Mouse (Mus musculus) left cerebral cortex, adult 18-20 months (tissue): ENCODE data around the gene Raet1d. TPM values are rescaled to one million over a fixed set of nuclear protein-coding genes. Genes with fewer than 3 reads are reported as not detected.
"Not testable (repeated sequence)": the region's sequence is repeated elsewhere in the genome, so short reads cannot be mapped to it uniquely, and the experiment has no call there.

Experiments
- DNase-seq, 2 experiments: peaks; one replicate each; pipeline ENCODE4 v3.0.0; 2021 to 2022; ENCODE audit warnings: low spot score in 2 of 2, mixed read lengths in 1 of 2
- long read RNA-seq, 2 experiments: library from polyadenylated mRNA; stranded (forward); transcript quantifications; one replicate each; pipeline ENCODE4 v2.0.0; 2021
- total RNA-seq, 2 experiments: library from RNA; stranded (reverse); gene quantifications; 2 replicates each; pipeline ENCODE4 v1.2.3; 2021

Gene Raet1d
- total RNA-seq: not detected
- long read RNA-seq, experiment 1: 0 reads
- long read RNA-seq, experiment 2: 0 reads

DNA sequence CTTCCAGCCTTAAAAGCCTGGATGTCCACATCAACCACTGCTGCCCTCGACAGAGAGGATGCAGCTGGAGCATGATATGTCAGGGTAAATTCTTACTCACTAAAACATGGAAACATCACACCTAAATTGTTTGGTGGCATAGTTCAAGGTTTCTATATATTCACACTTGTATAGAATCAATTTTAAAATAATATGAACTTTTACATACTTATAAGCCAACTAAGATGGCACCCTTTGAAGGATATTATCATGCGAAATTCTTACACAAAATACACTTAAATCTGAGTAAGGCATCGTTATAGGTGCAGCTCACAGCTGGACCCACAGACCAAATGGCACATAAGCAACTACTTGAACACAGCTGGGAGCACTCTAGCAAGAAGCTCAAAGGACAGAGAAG is at the start of gene Raet1d:
Gene Raet1d, plus strand, starts transcription at position 301 of the 400 bp plus-strand sequence.
- DNase-seq: not testable (repeated sequence)

DNA sequence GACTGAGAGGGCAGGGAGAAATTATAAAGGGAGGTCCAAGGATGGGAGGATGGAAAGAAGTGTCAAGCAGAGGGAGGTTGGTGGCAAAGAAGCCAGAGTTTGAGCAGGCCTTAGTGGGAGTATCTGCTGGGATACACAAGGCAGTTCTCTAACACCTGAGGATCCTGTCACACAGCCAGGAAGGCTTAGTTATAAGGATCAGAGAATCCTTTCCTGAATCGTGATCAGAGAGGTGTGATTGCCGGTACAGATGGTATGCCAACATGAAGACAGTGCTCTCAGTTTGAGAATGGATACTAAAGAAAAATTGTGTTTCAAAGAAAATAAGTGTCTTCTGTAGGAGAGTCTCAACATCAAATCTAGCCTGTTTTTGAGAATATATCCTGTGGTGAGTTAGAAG is 37.5 kb upstream of the Raet1d start:
- no peak for DNase-seq

DNA sequence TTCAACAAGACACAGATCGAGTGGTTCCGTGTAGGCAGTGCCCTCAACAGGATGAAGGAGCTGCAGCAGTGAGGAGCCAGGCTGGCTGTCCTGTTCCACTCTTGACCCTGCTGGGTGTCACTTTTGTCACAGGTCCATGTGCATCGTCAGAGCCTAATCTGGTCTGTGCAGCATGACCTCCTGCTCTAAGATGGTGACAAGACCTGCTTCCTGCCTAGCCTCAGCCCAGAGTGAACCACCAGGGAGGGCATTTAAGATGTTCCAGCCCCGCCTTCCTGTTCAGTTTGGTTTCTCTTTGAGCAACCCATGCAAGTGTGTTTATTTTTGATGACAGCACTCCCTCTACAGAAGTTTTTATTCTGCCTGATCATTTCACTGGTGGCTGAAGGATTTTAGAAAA is 14.6 kb upstream of the Raet1d start:
- DNase-seq: not testable (repeated sequence)

DNA sequence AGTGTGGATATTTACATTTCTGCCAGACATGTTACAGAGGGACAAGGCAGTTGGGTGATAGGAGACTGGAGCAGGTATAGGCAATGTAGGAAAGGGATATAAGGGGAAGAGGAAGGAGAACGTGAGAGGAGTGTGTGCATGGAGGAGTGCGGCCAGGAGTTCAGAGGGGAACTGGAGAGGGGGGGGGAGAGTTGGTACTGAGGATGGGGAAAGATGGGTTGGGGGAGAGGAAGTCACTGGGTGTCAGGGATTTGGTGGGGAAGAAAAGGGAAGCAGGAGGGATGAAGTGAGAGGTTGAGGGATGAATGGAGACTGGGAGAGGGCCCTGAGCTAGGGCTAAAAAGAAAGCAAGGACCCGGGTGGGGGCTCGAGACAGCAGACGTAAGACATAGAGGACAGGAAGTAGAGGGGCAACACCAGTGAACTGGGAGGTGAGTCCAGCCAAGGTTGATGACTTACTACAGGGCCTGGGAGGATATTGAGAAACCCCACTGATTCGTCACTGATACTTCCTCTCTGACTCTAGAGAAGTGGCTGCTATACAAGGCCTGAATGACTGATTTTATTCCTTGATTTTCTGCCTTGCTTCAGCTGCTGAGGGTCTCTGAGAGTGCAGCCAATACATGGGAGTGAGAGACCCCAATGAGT is 6.7 kb upstream of the Raet1d start:
- DNase-seq: not testable (repeated sequence)

DNA sequence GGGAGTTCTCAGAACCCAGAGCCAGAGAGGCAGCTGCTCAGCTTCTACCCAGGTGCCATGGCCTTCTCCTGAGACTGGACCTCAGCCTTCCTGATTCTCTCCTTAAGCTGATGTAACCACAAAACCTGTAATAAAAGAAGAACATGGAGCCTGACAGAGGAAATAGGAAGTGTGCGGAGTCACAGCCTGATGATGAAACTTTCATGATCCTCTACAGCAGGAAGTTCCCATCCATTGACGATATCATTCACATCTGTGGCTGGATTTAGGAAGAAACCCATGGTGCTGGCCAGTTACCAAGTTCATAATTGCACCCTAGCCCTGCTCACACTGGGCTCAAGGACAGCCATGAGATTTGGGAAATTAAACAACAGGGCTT is 6.2 kb upstream of the Raet1d start:
- DNase-seq: not testable (repeated sequence)

DNA sequence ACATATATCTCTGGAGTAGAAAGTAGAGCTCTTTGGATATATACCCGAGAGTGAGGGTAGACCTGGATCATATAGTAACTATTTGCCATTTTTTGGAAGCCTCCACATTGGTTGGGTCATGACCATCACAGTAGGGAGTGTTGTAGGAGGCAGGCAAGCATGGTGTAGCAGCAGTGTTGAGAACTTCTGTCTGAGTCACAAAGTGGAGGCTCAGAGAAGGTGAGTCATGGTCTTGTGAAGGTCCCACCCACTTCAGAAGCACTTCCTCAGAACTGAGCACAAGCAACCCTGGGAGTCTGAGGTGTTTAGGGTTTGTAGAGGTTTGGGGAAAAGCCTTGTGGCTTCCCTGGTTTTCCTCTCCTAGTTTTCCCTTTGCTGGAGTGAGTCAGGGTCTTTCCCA is 3.0 kb upstream of the Raet1d start:
- not testable (repeated sequence) for DNase-seq

DNA sequence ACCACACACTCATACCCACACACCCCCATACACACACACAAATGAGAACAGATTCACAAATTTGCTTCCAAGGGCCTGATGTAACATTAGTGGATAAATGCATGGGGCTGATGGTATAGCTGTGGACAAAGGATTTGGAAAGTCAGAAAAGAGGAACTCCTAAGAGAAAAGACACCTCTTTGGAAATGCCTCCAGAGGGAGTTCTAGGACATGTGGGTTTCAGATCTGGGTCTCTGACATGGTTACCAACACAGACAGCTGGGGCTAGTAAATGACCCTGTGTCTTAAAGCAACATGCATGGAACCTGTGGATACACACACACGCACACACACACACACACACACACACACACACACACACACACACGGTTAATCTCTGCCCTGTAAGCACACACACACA is 605 bp downstream of the Raet1d start:
- DNase-seq: not testable (repeated sequence)

DNA sequence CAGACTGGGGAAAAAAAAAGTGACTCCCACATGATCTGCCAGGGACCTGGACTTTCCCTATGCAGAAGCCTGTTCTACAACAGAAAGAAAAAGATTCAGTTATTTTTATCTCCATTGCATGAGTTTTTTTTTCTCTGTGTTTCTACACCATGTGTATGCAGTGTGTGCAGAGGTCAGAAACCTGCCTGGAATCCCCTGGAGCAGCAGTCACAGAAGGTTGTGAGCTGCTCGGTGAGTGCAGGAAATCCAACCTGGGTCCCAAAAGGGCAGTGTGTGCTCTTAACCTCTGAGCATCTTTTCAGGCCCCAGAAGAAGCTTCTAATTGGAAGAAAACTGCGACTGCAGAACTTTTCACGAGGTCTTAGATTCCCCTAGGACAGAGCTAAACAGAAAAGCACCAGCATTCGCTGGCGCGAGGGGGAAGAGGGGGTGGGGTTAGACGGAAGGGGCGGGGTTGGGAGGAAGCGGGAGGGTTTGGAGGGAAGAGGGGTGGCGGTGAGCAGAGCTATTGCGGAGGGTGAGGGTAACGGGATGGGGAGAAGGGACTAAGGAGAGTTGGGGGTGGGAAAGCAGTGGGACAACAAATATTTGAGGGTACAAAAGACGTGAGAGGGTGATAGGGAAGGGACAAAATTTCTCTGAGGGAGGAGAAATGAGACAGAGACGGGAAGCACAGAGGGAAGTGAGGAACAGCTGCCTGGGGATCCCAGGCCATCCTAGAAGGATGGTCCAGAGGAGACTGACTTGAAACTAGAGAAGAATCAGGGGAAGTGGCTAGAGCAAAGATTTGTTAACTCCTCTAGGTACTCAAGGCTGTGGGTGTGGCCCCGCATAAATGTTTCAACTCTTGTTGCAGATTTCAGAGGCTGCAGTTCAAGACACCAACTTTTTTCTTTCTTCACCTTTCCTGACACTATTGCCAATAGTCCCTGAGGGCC is 1.3 kb downstream of the Raet1d start:
- not testable (repeated sequence) for DNase-seq

DNA sequence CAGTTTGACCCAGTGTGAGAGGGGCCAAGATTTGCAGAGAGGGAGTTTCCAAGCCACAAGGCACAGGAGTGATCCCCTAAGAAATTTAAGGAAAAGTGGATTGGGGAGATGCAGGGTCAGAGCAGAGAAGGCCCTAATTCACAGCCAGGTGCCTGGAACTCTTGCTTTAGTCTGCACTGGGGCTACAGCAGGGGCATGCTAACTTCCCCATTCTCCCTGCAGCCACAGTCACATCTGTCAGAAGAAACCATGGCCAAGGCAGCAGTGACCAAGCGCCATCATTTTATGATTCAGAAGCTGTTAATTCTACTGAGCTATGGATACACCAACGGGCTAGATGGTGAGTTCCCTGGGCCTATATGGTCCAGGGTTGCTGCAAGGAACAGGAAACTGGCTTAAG is 2.1 kb downstream of the Raet1d start:
- not testable (repeated sequence) for DNase-seq

DNA sequence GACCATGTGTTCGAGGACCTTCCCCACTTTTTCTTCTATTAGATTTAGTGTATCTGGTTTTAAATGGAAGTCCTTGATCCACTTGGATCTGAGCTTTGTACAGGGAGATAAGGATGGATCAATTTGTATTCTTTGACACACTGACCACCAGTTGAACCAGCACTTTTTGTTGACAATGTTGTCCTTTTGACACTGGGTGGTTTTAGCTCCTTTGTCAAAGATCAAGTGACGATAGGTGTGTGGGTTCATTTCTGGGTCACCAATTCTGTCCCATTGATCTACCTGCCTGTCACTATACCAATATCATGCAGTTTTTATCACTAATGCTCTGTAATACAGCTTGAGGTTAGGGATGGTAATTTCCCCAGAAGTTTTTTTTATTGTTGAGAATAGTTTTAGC is 4.6 kb downstream of the Raet1d start:
- DNase-seq: not testable (repeated sequence)

DNA sequence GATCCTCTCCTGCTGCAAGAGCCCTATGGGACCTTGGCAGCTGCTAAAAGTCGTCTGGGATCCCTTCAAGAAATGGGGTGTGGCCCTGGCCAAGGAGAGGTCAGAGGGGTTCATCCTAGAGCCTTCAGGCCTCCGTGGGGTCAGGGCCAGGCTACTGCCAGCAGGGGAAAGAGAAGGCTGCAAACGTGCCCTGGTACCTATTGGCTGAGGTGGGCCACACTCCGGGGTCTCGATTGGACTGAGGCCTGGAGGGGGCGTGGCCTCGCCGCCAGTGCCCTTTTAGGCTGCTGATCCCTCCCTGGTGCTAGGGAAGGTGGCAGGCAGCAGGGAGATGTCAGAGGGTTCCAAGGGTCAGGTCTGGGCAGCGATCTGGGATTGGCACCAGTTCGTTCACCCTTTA is 20.9 kb downstream of the Raet1d start:
- not testable (repeated sequence) for DNase-seq

DNA sequence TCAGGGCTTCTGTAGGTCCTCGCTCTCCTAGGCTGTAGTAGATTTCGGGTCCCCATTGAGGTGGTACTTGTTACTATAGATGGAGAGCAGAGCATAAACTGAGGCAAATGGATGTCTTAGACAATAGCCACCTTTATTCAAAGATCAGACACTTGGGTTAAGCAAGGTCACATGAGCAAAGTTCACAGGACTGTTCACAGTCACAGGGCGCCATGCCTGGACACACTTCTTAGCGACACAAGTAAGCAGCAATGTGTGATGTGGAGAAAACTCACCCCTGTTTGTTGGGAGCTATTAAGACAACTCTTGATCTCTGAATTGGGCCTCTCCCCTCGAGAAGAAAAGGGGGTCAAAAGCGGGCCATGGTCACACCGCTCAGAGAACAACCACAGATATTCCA is 29.8 kb downstream of the Raet1d start:
- DNase-seq: not testable (repeated sequence)

DNA sequence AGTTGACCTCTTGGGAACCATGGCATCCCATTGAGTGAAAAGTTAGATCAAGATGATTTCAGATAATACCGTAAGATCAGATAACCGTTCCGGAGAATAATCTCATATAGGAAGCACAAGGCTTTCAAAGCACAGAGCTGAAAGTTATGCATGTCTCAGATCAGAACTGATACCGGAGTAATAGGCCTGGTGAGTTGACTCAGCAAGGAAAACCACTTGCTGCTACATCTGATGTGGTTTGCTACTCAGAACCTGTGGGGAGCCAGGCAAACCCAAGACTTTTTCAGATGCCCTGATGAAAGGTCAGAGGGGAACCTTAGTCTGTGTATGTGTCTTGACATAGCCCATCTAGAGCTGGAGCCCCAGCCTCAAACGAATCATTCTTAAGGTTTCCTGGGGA is 31.3 kb downstream of the Raet1d start:
- DNase-seq: not testable (repeated sequence)

DNA sequence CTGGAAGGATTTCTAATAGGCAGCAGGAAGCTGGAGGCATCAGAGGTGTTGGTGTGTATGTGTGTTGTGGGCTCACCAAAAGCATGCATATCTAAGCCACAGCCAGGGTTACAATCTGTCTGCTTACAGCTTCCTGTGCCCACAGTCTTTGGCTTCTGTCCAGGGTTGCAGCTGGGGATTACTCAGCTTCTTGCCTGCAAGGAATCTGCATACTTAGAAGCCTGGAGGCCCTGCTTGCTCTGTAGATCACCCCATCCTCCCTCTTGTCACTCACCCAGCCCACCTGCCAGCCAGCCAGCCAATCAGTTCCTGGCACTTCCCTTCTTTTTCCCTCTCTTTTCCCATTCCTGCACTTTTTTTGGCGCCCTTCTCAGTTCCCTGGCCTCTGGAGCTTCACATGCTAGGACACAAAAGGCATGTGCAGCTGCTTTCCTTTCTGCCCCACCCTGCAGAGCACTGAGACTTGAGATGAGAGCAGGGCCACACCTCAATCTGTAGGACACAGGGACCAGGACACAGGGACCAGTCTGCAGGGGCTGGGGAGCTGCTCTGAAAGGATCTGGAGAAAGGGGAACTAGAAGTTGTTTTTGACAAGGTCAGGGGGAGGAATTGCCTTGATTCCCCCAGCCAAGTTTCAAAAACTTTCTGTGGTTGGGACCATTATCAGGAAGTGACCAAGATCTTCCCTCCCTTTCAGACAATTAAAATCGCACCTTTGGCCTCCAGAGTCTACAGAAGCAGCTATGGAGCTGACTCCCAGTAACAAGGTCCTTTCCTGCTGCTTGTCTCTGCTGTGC is 32.9 kb downstream of the Raet1d start:
- DNase-seq: not testable (repeated sequence)

DNA sequence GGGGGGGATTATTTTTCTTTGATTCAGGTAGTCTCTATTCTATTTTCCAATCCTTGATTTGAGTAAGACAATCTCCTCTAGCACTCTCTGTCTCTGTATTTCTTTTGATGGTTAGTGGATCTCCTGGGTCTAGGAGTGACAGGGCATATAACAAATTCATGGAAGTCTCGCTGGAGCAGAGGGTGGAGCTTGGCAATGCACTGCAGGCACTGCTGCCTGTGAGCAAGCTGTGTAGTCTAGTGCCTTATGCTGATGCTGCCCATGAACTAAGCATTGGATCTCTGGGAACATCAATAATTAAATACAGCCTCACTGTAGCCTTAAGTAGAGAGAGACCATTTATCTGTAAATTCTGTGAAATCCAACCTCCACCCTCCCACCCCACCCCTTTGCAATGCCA is 36.3 kb downstream of the Raet1d start:
- not testable (repeated sequence) for DNase-seq

DNA sequence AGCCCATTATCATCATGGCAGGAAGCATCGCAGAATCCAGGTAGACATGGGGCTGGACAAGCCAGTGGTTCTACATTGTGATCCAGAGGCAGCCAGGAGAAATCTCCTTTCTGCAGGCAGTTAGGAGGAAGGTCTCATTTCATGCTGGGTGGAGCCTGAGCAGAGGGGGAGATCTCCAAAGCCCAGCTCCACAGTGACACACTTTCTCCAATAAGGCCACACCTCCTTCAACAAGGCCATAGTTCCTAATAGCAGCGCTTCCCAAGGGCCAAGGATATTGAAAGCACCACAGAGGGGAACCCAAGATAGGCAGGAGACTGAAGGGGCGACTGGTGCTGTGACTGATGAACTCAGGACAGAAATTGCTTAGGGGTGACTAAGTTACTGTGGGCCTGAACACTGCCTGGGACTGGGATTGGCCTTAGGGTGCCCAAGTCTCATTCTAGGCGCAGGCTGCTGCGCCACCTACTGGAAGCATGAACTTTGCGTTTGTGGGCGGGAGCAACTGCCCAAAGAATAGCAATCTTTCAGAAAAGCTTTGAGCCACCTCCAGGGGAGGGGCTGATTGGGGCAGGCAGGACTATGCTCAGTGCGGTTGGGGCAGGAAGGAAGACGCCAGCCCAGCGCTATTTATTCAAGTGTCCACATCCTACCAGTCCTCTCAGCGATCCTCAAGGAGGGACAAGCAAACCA is 42.0 kb downstream of the Raet1d start:
- DNase-seq: peak; percentile 12 to 31

DNA sequence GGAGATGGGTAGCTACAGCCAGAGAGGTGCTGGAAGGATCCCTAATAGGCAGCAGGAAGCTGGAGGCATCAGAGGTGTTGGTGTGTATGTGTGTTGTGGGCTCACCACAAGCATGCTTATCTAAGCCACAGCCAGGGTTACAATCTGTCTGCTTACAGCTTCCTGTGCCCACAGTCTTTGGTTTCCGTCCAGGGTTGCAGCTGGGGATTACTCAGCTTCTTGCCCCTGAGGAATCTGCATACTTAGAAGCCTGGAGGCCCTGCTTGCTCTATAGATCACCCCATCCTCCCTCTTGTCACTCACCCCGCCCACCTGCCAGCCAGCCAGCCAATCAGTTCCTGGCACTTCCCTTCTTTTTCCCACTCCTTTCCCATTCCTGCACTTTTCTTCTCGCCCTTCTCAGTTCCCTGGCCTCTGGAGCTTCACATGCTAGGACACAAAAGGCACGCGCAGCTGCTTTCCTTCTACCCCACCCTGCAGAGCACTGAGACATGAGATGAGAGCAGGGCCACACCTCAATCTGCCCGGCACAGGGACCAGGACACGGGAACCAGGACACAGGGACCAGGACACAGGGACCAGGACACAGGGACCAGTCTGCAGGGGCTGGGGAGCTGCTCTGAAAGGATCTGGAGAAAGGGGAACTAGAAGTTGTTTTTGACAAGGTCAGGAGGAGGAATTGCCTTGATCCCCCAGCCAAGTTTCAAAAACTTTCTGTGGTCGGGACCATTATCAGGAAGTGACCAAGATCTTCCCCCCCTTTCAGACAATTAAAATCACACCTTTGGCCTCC is 53.5 kb downstream of the Raet1d start:
- peak; percentile 24 to 30 for DNase-seq
